Mouse (Mus musculus) c-Kit-positive CD71-positive TER-119-negative erythroid progenitor cells, embryonic 14.5 days (primary cell): ENCODE results near the gene Met.

Experiments
- DNase-seq: peaks from one replicate; pipeline ENCODE4 v3.0.0-alpha.2; 2013; ENCODE audit warnings: low read depth

Met gene

GRCm38 (mm10) chr6:17463434-17464280, at the start of gene Met:
Gene Met (plus strand): TSS chr6:17463800.
- DNase-seq, result no peak

GRCm38 (mm10) chr6:17418226-17418625, 45.4 kb upstream of the Met start:
- DNase-seq, result no peak

GRCm38 (mm10) chr6:17422432-17422831, 41.2 kb upstream of the Met start:
- DNase-seq, result no peak

DNA sequence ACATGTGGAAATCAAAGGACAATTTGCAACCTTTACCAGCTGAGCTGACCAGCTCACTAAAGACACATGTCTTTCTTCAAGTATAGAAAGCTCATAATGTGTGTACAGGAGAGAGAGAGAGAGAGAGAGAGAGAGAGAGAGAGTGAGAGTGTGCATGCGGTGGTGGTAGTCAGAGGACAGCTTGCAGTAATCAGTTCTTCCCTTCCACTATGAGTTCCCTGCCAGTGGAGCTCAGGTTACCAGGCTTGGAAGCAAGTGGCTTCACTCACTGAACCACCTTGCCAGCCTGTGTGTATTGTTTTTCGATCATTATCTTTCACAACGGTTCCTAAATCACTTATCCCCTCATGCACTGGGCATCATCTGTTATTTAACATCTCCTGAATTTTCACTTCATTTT, 34.6 kb upstream of the Met start:
- no peak for DNase-seq

- no peak for DNase-seq
Observed at GRCm38 (mm10) chr6:17429611-17430010, 34.0 kb upstream of the Met start.

- DNase-seq, result no peak
Observed at GRCm38 (mm10) chr6:17443311-17443710, 20.3 kb upstream of the Met start.

DNA sequence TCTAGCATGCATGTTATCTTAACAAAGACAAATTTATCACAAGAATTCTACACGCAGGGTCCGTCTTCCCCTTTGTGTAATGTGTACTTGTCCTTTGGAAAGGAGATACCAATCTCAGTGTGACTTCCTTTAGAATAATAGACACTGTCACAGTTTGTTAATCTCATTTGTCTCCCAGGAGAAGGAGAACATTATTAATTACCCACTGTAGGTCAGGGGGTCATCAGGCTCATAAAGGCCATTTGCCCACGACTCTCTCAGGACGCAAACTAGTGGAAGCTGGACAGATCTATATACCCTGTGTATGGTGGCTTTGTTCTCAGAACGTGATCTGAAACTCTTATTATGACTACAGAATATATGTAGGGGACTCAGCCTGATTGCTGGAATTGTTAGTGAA, 12.3 kb upstream of the Met start:
- DNase-seq, result no peak

GRCm38 (mm10) chr6:17455116-17455515, 8.5 kb upstream of the Met start:
- DNase-seq, result no peak

DNA sequence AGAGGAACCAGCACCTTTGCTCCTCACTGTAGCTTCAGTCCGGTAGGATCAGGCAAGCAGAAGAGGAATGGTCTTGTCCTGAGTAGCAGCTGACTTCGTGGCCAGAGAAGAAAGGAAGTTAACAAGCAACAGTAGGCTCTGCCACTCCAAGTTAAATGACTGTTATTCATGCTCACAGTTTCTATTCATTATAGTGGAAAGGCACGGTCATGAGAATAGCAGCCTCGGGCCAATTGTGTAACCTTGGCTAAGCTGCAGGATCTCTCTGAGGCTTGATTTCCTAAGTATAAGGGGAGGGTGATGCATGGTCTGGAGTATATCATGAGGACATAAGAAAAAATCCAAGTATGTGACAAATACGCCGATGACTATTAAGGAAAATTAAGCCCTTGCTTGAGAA, 4.0 kb upstream of the Met start:
- DNase-seq, result no peak

GRCm38 (mm10) chr6:17461435-17461834, 2.2 kb upstream of the Met start:
- no peak for DNase-seq

GRCm38 (mm10) chr6:17464281-17465025, 853 bp downstream of the Met start:
- no peak for DNase-seq

GRCm38 (mm10) chr6:17466526-17466925, 2.9 kb downstream of the Met start:
- no peak for DNase-seq

GRCm38 (mm10) chr6:17468993-17469392, 5.4 kb downstream of the Met start:
- DNase-seq, result no peak

GRCm38 (mm10) chr6:17473128-17473527, 9.5 kb downstream of the Met start:
- DNase-seq, result no peak

DNA sequence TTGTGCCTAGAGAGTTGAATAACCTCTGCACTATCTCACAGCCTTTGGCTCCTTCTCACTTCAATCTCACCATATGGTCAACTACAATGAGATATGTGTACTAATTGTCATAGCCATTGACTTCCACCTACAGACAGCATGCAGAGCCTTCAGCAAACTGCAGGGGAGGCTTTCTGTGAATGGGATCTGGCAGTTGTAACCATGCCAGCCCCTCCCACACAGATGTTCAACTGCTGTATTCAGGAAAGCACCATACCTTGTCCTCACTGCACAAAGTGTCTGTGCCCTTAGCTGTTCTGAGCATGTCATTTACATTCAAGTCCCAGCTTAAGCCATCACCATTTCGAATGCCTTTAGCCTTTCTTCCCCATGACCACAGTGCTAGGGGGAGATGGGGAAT, 14.2 kb downstream of the Met start:
- DNase-seq, result no peak

DNA sequence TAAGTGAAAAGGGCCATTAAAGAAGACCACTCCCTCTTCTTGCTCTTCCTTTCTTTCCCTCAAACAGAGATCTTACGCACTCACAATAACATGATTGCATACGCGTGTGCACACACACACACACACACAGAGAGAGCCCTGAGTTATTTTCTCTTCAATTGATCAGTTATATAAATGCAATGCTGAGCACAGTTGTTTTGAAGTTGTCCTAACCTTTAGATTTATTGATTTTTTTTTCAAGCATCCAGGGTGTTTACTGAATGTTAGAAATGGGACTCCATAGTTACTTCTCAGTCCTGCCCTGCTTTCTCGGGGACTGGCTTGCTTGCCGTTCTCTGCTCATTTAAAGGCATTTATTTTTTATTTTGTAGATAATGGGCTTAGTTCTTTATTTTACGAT, 14.7 kb downstream of the Met start:
- DNase-seq, result no peak

DNA sequence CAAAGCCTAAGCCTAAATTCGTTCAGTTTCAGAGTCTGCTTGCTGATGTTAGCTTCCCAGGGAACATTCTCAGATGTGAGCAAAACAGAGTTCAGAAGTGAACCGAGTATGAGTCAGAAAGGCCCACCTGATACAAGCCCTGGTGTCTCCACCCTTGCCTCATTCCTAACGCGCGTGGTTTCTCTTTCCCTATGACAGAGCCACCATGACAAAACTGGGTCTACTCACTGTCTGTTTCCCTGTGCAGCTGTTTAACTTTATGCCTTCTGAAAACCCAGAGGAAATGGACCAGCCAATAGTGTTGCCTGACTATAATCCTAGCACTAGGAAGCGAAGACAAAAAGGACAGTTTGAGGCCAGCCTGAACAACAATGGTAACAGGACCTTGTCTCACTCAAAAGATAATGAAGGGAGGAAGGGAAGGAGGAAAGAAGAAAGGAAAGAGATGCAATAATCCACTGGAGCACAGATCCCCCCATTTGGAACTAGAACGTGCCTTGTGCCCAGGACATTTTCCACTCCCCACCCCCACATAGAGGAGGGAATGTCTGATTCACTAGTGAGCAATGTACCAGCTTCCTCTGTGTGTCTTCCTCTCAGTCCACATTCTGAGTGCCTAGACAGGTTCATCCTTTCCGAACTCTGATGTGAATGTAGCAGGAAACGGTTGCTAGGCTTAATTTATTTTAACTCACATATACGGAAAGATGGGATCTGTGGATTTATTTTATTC, 15.4 kb downstream of the Met start:
- no peak for DNase-seq

GRCm38 (mm10) chr6:17481068-17481467, 17.5 kb downstream of the Met start:
- no peak for DNase-seq

DNA sequence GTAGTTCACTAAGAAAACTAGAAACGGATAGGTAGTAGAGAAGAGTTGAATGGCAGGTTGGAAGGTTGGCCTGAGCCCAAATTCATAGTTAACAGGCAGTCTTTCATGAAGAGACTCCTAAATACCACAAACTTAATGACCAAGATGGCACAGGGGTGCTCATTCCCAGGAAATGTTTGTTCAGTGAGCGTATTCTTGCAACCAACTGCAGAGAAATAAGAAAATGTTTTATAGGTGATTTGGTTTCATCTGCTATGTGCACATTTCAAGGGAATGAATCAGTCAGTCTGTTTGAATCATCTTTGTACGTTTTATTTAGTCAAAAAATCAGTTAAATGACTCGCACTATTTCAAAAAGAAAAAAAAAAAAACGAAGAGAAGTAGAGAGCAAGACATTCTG, 21.6 kb downstream of the Met start:
- no peak for DNase-seq

DNA sequence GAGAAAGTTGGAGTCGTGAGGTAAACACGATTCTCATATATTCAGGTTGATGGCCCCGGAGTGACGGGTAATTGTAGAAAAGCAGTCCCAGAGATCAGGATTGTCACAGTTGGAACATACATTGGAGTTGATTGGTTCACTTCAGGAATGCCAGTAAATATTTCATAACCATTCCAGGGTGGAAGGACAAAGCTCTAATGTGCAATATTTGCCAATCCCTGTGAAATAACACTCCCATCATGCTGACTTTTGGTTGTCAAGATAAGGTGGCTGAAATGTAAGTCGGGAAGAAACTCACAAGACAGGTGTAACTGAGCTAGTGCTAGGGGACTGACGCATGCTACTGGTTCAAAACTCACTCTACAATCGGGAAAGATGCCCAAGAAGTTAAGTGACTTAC, 22.2 kb downstream of the Met start:
- no peak for DNase-seq

GRCm38 (mm10) chr6:17488291-17488817, 24.8 kb downstream of the Met start:
- no peak for DNase-seq

- DNase-seq, result no peak
Observed at GRCm38 (mm10) chr6:17490786-17491185, 27.2 kb downstream of the Met start.

GRCm38 (mm10) chr6:17491502-17491901, 27.9 kb downstream of the Met start:
- no peak for DNase-seq
